Mouse (Mus musculus): Measurements from ENCODE around the gene Gpt2.

Gene Gpt2

DNA sequence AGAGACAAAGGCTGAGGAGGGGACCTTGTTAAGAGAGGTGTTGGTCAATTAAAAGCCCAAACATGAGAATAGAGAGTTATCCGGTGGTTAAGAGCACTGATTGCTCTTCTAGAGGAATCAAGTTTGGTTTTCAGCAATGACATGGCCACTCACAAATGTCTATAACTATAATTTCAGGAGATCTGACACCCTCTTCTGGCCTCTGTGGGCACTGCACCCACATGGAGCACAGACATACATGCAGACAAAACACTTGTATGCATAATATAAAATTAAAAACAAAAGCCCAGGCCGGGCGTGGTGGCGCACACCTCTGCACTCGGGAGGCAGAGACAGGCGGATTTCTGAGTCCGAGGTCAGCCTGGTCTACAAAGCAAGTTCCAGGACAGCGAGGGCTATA lies 2.8 kb upstream of the Gpt2 start:
- whole genome bisulfite sequencing: 97% methylated on average over 8 of the region's 8 CpGs

DNA sequence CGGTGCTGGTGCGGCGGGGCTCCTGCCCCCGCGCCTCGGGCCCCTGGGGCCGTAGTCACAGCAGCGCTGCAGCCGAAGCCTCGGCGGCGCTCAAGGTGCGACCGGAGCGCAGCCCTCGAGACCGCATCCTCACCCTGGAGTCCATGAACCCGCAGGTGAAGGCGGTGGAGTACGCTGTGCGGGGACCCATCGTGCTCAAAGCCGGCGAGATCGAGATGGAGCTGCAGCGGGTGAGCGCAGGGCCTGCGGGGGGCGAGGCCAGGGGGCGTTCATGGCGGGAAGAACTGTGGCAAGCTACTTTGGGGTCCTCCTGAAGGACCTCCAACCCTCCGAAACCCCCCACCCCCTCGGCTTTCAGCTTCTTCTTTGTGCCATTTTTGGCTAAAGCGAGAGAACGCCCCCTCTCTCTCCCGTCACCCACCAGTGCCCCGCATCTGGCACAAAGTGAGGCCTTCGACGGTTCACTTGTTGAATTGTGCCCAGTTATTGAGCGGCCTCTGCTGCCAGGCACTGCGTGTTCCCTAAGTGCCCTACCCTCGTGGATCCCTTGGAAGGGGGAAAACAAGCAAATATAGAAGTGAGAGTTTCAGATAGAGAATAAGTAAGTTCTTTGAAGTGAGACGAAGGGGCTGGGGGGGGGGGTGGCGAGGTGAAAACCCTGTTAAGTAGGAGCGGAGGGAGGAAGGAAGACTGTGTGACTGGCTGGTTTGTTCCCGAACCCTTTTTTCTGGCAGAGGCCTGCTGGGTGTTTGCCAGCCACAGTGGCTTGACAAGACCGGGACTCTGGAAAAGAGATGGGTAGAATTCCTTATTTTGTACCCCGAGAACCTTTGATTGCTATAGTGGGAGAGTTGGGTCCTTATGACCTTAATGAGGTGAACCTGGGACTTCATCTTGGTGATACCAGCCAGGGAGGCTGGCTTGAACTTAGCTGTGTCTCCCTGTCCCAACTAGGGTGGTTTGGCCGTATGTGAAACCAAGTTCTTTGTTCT lies 860 bp downstream of the Gpt2 start:
- WGBS: 3% methylated on average over 49 of the region's 49 CpGs

DNA sequence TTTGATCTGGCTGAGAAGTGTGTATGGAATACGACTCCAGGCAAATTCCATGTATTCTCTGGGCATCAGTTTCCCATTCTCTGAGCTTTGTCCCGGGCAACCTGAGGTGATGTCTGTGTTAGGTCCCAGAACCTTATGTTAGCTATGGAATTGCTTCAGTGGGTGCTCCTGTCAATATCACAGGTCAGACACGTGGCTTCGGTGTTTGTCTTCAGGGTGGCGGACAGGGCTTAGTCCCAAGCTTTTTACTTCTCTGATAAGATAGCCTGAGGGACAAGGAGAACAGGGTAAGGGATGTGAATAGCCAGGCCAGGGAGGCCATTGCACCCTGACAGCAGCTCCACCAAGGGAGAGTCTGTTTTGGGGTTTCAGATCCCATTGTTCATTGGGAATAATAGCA lies 3.7 kb downstream of the Gpt2 start:
- WGBS: 86% methylated on average over 5 of the region's 5 CpGs

DNA sequence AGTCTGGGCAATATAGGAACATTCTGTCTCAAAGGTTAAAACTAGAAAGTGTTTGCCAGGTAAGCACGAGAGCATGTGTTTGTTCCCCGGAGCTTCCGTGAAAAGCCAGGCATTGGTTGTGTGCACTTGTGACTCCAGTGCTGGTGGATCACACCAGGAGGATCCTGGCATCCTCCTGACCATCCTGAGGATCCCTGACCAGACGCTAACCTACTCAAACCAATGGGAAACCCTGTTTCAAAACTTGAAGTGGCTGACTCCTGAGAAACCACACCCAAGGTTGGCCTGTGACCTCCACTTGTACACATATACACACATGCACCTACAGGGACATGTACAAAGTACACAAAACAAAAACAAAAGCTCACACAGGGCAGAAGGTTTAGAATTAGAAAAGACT lies 4.4 kb downstream of the Gpt2 start:
- WGBS: 94% methylated on average over 4 of the region's 4 CpGs

DNA sequence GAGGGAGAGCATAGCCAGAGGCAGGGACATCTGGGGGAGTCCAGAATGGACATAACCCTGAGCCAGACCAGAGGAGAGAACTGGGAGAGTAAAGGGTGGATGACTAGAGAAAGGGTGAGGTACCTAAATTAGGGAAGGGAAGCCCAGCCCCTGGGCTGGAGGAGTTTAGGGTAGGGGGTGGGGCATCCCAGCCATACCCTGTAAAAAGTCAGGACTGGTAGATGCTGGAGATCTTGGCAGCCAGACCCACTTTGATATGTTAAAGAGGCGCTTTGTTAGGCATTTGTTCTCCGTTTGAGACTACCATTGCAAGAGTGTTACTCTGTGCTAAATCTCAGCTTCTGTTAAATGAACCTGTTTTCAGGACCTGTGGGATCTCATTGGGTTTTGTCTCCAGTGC lies 6.2 kb downstream of the Gpt2 start:
- 53% methylated on average over 2 of the region's 2 CpGs for WGBS

DNA sequence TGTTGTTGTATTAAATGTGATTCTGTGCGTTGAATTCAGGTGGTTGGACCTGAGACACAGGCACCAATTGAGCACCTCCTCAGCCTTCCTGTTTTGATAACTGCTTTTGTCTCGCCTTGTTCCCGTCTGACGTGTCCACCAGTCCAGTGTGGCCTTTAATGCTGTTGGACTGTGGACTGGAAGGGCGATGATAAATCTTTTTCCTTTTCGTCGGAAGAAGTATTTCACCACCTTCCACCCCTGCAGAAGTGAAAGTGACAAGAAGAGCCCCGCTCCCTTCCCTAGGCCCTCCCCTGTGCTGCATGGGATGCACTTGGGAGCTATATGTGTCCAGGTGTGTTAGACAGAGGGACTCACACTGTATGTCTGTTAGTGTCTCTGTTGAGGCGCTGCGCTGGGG lies 8.1 kb downstream of the Gpt2 start:
- 71% methylated on average over 10 of the region's 10 CpGs for WGBS

DNA sequence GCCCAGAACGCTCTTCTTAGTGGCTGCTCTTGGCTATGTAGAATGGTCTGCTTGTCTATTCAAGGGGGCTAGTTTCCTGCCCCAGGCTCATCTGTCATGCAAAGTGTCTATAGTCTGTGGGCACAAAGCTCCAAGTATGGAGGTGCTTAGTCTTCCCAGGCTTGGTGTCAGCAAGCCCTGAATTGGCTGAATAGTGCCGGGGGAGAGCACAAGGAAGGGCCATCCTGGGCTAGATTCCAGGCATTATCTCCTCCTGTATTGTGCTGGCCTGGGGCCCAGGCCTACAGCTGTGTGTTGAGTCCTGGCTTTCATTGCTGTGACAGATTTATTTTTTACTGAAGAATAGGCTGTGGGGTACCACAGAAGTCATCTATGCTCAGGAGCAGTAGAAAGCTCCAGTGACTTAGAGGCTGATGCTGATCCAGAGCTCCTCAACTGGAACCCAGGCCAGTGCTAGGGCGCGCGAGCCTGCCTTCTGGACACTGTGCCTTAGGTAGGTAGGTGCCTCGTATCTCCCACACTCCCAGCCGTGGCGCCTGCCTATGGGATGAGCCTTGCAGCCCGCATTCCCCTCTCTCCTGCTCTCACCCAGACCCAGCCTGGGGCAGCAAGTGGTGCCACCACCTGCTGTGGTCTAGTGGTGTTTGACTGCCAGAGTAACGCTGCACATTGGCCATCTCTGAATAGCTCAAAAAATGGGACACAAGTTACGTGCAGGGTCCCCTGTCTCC lies 8.7 kb downstream of the Gpt2 start:
- 48% methylated on average over 11 of the region's 11 CpGs for WGBS

DNA sequence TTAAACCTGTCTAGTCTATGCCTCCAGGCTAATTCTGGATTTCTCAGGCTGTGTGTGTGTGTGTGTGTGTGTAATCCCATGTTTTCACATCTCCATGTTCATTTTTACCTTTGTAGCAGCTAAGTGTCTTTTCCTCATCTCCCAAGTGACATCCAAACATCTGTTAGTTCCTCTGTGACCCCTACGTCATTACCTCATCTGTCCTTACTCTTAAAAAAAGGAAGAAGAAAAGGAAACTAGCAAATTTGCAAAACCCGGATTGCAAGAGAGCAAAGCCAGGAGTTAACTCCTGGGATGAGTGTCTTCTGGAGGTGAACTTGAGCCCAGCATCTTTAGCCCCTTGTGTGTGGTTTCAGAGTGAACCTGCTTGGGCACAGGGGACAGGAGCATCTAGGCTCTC lies 10.0 kb downstream of the Gpt2 start:
- WGBS: 75% methylated on average over 2 of the region's 2 CpGs

DNA sequence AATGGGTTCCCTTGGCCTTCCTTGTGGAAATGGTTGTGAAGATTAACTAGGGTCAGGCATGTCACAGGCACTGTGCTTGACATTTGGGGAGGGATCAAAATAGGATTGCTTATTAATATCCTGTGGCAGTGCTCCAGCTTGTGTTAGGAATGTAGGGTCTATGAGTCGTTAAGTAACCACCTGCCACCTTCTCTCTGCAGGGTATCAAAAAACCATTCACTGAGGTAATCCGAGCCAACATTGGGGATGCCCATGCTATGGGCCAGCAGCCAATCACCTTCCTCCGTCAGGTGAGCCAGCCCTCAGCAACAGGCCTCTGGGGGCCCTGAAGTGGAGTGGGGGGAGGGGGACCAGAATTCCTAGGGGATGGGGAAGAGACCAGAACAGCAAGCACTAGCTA lies 10.7 kb downstream of the Gpt2 start:
- 63% methylated on average over 3 of the region's 3 CpGs for WGBS

DNA sequence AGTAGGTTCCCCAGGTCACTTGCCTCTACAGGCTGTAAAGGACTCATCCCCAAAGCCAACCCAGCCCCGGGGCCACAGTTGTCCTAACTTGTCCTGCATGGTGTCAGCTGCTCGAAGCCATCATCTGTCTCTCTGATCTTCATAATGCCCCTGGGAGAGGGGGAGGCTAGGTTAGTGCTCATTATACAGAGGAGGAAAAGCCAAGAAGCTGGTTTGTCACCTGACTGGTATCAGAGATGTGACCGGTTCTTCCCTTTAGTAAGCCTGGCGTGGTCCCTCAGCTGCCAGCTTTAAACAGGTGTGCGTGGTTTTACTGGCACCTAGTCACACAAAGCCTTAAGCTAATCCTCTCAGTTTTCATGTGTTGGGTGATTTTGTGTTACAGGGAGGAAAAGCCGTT lies 12.3 kb downstream of the Gpt2 start:
- 92% methylated on average over 6 of the region's 6 CpGs for WGBS

DNA sequence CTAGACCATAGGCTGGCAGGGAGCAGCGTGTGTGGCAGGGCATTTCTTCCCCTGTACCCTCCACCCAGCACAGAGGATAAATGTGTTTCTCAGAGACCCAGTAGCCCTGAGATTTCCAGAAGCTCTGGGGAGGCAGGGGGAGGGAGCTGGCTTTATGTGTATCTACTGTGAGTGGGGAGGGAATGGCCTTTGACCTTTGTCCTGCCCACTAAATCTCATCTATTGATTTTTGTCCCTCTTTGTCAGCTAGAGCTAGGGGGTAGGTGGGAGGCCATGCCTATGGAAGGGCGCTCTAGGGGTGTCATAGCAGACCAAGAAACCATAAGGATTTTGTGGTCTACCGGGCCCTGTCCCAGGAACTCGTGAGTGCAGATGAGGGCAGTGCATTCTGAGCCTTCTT lies 14.2 kb downstream of the Gpt2 start:
- WGBS: 90% methylated on average over 4 of the region's 4 CpGs

DNA sequence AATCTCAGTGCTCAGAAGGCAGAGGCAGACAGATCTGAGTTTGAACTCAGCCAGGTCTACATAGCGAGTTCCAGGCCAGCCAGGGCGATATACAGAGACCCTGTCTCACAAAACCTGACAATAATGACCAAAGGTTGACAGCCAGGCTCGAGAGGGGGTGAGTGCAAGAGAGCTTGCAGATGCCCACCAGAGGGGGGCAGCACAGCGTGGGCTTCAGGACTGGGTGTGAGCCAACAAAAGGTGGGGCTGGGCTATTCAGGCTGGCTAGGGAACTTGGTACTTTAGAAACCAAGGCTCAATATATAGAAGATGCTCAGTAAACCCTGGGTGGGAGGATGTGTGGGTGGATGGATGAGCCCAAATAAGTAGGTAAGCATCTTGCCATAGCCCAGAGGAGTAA lies 16.3 kb downstream of the Gpt2 start:
- WGBS: 80% methylated on average over 4 of the region's 4 CpGs

DNA sequence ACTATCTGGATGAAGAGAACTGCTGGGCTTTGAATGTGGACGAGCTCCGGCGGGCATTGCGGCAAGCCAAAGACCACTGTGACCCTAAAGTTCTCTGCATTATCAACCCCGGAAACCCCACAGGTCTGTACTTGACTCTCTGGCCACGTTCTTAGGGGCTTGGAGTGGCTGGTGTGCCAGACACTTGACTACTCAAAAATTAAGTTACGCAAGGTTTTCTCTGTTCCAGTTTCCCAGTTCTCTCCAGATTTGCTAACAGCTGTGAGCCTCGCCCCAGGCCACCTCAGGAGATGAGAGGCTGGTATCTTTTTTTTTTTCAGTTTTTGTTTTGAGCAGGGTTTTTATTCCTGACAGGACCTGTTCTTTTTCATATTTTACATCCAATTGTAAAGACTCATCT lies 19.9 kb downstream of the Gpt2 start:
- WGBS: 83% methylated on average over 8 of the region's 8 CpGs

DNA sequence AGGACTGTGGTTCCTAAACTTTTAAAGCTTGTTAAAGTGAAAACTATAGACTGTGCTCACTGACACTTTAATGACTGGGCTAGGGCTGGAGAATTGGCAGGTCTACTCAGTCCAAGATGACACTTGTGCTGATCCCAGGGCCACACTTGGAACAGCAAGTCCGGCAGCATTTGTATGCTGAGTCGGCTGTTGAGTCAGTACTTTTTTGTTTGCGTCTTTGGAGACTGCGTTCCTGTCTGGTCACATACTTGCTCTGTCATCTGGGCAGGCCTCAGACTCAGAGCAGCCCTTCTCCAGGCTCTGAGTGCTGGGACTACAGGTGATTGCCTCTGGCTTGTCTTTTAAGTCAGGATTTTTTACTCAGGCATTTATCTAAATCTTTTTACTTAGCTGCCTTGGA lies 20.9 kb downstream of the Gpt2 start:
- WGBS: 54% methylated on average over 4 of the region's 4 CpGs

DNA sequence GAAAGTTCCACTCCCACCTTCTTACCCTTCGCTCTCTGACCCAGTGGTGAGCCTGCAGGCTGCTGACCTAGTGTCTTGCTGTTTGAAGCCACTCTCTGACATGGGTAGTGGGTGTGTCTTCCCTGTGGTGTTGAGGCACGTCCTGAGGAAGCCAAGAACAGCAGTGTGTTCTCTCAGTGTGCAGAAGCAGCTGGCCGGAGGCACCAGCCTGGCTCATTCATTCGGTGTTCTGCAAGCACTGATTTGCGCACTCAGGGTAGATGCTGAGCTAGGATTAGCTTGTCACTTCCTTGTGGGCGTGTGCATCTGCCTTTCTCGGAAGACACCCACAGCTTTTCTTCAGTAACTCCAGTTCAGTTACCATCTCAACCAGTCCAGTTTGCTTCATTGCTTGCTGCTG lies 23.0 kb downstream of the Gpt2 start:
- WGBS: 20% methylated on average over 7 of the region's 7 CpGs

DNA sequence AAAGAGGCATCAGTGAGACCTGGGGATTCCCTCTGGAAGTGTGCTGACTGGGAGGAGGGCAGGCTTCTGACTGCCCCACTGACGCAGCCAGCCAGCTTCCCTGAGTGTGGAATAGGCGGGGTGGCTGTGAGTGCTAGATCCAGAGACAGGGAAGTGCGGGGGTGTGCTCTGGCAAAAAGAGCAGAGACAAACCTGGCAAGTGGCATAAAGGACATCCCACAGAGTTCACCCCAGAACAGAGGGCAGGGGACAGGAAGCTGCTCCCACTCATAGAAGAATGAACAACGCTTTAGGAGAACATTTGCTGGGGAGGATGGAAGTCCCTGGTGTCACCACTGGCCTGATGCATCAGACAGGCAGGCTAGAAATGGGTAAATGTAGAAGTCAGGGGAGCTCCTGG lies 25.0 kb downstream of the Gpt2 start:
- 32% methylated on average over 4 of the region's 4 CpGs for WGBS

DNA sequence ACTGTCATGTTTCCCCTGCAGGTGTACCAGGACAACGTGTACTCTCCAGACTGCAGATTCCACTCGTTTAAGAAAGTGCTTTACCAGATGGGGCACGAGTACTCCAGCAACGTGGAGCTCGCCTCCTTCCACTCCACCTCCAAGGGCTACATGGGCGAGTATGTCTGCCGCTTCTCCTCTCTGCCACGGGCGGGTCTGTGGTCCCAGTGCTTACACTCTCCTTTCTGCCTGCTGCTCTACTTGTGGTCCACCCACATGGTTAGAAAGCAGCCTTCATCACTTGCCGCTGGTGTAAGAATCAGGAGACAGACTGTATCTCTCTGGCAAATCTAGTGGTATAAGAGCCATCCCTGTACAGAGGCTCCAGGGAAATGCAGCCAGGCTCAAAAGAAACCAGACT lies 25.6 kb downstream of the Gpt2 start:
- WGBS: 60% methylated on average over 10 of the region's 10 CpGs

DNA sequence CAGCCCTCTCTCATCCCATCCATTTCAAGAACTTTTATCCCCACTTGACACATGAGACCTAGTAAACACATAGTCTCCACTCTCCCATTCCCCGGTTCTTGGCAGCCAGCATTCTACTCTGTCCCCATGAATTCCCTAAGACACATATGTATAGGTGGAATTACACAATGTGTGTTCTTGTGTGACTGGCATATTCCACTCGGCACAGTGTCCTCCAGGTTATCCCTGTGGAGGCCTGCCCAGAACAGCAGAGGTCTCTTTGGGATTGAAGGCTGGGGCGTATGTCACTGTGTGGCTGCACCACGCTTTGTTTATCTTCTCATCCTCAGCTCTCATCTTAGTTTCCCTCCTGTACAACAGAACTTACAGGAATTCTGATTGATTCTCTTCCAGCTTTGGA lies 28.2 kb downstream of the Gpt2 start:
- WGBS: 96% methylated on average over 4 of the region's 4 CpGs

DNA sequence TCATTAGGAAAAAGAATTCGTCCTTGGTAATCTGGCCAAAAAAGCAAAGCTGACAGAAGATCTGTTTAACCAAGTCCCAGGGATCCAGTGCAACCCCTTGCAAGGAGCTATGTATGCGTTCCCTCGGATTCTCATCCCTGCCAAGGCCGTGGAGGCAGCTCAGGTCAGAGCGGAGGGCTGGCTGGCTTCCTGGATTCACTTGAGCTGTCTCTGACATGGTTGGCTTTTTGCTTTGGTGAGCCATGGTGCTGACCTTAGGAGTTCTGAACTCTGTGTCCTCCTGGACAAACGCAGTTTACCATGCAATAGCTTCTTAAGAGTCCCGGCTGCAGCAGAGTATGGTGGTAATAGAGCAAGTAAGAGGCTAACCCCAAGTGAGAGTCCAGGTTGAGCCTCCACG lies 29.0 kb downstream of the Gpt2 start:
- WGBS: 90% methylated on average over 8 of the region's 8 CpGs

DNA sequence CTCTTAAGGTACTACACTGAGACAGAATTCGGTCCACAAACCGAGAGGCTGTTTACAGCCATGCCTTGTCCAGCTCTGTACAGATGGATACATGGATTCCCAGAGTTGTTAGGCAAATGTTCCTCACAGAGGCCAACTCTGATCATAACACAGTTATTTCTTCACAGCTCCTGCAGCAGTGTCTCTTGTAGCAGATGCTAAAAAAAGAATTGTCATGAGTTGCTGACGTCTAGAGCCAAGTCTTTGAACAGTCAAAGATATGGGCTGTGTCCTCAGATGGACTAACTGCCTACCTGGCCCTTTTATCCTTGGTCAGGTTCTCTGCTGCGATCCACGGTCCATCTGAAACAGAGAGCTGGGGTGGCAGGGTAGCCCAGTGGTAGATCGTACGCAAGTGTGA lies 31.7 kb downstream of the Gpt2 start:
- 60% methylated on average over 7 of the region's 7 CpGs for WGBS

DNA sequence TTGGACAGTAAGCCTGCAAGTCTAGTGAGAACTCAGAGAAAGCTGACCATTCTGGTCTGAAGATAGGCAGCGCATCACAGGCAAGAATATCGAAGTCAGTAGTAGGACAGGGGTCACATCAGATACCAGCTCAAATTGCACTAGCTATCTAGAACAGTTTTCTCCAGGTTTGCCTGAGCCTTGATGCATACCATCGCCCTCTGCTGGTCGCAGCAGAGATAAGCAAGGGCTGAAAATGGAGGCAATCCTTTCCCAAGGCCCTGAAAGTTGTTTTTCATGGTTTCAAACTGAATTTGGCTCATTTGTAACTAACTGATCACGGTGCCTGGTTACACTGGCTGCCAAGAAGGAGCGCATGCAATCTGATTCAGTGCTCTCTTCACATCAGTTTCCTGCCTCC lies 33.7 kb downstream of the Gpt2 start:
- 24% methylated on average over 6 of the region's 6 CpGs for WGBS

DNA sequence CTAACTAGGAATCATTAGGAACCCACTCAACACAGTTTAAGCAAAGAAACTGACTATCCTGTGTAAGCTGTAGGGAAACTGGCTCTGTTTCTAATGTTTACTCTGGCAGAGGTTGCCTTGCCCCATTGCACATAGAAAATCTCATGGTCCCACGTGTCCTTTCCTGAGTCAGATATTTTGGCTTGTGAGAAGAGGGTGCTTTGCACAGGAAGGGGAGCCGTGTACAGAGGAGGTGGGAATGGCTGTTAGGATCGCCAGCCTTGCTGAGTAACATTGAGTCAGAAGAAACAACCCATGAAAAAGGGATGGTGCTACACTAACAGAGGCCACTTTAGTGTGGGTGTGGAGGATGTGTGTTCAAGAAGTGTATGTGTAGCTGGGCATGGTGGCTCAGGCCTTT lies 36.6 kb downstream of the Gpt2 start:
- 47% methylated on average over 3 of the region's 3 CpGs for WGBS

DNA sequence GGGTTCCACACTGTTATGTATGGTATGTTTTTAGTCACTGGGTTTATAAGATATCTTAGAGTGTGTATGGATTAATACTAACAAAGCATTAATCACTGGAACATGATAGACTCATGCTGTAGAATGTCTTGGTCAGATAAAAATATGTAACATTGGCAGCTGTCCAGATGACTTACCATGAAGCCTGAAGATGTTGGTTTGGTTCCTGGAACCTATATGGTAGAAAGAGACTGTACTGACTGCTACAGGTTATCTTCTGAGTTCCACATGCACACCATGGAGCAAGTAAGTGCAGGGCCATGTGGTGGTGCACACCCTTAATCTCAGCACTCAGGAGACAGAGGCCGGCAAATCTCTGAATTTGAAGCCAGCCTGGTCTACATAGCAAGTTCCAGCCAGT lies 38.3 kb downstream of the Gpt2 start:
- 95% methylated on average over 1 of the region's 1 CpGs for WGBS

Measured in cerebral cortex, adult 2 months (tissue).